Mouse (Mus musculus): ENCODE data around the gene Rdm1.

The Rdm1 gene

DNA sequence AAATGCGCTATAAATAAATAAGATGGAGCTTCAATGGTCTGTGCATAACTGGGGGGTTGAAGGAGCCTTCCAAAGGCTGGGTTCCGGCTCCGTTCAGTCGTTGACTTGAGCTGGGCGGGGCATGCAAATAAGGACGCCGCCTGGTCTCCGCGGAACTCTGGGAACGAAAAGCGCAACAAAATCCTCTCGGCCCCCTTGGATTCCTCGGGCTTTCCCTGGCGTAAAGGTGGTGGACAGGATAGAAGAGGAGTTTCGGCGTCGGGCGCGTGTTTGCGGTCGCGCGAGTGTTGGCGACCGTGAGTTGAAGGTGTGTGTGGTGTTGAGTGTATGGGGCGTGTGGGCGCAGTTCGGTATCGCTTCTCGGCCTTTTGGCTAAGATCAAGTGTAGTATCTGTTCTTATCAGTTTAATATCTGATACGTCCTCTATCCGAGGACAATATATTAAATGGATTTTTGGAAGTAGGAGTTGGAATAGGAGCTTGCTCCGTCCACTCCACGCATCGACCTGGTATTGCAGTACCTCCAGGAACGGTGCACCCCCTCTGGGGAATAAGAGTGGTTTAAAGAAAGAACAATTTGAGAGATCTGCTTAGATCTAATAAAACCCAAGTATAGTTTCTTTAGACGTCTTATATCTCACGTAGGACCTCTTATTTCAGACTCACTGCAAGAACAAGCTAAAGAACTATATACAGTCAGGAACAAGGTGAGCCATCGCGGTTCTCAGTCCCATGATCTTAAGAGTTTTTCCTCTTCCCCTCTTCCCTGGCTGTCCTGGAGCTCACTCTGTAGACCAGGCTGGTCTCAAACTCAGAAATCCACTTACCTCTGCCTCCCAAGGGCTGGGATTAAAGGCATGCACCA is 31.1 kb downstream of the Rdm1 start:
- peak; percentile 97 for DNase-seq

DNA sequence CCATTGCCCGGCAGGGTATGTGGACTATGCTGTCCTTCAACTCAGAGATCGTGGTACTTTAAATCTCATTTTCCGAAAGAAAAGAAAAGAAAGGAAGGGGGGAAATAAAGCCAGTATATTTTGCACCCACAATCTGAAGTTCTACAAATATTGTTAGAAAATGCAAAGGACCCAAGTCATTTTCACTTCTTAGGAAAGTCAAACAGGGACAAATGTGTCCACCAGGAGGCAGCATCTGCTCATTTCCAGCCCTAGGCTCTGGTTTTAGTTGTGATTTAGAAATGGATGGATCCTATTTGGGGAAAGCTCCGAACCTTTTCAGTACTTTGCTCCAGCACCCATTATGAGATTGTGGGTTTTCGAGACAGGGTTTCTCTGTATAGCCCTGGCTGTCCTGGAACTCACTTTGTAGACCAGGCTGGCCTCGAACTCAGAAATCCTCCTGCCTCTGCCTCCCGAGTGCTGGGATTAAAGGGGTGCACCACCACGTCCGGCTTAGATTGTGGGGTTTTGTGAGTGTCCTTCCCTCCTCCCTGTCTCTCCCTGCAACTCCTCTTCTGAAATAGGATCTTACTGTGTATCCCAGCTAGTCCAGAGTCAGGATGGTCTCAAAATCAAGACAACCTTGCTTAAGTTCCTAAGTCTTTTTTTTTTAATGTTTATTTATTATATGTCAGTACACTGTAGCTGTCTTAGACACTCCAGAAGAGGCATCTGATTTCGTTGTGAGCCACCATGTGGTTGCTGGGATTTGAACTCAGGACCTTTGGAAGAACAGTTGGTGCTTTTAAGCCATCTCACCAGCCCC is 32.0 kb downstream of the Rdm1 start:
- DNase-seq, result peak; percentile 92

DNA sequence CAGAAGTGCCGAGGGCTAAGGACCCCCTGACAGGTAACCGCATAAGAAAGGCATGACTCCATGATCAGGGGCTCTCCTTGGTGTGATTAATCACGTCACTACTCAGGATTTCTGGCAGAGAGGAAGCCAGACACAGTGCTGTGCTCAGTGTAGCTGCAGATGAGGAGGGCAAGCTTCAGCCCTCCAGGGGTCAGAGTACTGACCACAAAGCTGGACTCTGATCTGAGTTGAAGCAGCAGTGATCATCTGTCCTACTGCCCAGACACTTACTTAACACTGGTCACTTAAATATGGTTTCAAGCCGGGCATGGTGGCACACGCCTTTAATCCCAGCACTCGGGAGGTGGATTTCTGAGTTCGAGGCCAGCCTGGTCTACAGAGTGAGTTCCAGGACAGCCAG is 34.2 kb downstream of the Rdm1 start:
- DNase-seq, result no peak

DNA sequence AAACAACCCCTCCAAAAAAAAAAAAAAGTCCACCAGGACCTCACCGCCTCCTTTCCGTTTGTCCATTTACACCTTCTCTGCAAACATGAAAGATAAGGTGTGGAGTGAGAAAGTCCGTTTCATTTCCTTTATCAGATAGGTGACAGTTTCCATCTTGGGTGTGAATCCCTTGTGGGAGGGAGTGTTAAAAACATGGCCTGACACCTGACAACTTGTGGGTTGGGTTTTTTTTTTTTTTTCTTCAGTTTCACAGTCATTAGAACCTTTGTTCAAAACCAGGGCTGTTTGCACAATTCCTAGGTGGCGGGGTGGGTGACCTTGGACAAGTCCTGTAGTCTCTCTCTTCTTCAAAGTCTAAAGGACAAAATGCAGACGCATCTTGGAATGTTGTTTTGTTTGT is 34.8 kb downstream of the Rdm1 start:
- no peak for DNase-seq

DNA sequence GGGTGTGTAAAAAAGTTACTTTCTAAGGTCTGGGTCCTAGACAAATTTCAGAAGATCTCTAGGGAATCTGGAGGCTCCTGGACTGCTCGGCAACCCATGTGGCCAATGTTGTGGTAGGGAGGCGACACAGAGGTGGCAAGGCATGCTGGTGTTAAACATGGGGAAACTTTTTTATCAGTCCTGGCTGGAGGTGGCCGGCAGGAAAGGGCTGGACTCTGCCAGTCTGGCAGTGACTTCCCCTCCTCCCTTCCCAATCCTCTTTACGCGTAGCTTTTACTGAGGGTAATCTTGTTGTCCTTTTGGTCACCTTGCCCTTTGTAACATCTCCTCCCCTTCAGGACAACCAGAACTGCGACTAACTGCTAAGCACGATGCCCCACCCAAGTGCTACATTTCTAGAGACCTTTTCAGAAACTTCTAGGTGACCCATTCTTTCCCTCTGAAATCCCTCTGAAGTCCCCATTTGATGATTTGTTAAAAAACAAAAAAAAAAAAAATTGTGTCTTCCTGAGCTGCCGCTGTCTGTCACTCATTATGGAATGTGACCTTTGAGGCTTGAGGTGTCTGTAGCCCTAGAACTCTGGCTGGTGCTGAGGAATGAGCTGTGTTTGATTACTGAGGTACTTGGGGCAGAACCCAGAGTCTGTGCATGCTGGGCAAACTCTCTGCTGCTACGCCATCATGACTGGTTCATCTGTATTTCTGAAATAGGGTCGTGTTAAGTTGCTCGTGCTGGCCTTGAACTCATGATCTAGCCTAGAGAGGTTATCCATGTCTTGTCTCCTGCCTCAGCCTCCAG is 36.4 kb downstream of the Rdm1 start:
- peak; percentile 86 for DNase-seq

DNA sequence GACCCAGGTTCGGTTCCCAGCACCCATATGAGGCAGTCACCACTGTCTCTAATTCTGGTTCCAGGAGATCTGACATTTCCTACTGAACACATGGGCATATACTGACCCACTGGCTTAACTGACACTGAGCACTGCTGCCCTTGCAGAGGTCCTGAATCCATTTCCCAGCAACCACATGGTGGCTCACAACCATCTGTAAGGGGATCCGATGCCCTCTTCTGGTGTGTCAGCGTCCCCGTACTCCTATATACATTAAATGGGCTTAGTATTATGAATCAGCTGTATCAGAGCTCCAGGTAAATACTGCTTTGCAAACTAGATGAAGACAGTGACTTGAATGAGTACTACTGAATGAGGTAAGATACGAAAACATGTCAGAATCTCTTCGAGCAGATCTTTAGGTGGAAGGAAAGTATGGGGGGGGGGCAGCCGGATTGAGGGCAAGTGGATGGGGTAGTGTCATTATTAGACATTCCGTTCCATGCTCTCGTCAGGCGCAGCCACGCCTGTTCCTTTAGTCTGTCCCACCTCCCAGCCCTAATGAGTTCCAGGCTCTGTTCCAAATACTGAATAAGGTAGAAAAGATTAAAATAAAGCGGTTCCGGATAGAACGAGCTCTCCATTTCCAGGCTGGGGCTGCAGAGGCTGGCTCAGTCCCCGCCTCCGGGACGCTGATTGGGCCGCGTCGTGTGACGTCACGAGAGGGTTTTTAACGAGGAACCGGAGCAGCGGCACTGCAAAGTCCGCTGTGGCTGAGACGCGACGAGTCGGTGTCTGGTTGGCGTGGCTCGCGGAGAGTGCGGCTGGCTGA is 38.0 kb downstream of the Rdm1 start, which contains the start of gene Arl4d:
Arl4d (plus strand) TSS at position 717 of the 811 bp plus-strand sequence.
- peak; percentile 100 for DNase-seq

DNA sequence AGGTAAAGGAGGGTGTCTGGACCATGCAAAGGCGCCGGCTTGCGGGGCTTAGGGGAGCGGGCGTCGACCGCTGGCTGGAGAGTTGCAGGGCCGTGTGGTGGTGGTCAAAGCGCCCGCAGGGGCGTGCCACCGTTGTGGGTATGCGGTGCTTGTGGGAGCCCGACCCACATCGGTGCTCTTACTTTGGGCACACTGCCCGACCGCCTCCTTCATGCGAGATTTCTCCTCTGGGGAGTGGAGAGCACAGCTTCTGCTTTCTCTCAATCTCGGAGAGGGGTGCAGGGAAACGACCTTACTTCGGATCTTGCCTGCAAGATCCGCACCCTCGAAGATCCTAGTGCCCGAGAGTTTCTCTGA is 38.6 kb downstream of the Rdm1 start:
- no peak for DNase-seq

DNA sequence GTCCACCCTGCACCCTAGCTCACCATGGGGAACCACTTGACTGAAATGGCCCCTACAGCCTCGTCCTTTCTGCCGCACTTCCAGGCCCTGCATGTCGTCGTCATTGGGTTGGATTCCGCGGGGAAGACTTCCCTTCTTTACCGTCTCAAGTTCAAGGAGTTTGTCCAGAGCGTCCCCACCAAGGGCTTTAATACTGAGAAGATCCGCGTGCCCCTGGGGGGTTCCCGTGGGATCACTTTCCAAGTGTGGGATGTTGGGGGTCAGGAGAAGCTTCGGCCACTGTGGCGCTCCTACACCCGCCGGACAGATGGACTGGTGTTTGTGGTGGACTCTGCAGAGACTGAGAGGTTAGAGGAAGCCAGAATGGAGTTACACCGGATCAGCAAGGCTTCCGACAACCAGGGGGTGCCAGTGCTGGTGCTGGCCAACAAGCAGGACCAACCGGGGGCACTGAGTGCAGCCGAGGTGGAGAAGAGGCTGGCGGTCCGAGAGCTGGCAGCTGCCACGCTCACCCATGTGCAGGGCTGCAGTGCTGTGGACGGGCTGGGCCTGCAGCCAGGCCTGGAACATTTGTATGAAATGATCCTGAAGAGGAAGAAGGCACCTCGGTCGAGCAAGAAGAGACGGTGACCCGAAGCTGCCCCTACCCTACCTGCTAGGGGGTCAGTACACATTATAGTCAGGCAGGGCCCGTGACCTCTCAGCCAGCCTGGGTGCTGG is 39.8 kb downstream of the Rdm1 start:
- DNase-seq, result peak; percentile 97

DNA sequence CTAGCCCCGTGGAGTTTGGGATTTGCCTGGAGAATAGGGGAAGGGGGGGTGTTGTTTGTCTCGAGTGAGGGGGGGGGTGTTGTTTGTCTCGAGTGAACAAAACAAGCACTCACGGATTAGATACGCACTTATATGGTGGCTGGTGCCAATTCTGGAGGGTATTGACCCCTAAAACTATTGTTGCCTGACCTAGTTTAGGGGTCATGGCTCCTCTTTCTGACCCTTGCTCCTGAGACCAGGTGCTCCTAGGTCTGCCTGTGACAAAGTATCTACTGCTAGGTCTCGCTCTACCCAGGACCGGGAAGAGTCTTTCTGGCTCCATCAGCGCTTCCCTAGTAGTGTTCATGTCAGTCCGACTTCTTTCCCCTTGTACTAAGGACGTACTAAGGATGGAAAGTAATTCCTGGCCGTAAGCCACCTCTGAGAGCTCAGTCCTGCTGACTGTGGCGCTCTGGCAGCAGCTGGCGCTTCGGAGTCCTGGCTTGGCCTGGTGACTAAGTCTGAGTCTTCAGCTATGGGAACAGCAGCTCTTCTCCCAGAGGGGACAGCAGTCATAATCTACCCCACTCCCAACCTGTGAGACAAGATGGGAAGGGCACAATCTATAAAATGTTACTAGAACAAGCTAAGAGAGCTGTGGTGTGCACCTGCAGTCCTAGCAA is 41.0 kb downstream of the Rdm1 start:
- DNase-seq, result peak; percentile 98

DNA sequence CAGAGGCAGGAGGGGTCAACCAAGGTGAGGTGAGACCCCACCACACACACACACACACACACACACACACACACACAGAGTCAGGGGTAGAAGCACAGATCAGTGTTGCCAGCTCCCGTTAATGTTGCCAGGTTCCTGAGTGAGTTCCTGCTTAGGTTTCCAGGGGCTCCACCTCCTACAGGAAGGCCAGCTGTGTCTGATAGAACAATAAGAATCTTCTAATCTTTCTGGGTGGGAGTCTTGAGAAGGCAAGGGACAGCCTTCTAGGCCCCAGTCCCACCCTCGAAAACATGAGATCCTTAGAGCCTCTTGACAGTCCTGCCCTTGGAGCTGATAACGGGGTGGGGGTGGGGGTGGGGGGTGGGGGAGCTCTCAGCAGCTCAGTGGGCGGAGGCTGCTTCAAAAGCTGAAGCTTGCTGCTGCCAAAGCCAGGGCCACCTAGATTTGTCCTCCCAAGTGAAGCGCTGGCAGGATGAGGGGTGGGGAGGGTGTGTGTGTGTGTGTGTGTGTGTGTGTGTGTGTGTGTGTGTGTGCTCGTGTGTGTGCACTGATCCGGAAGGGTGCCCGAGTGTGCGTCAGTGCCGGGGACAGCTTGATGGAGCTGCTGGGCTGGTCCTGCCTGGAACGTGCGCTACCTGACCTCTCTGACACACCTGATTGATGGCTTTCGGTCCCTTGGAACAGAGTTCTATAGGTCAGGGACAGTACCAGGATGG is 41.7 kb downstream of the Rdm1 start:
- peak; percentile 98 for DNase-seq

DNA sequence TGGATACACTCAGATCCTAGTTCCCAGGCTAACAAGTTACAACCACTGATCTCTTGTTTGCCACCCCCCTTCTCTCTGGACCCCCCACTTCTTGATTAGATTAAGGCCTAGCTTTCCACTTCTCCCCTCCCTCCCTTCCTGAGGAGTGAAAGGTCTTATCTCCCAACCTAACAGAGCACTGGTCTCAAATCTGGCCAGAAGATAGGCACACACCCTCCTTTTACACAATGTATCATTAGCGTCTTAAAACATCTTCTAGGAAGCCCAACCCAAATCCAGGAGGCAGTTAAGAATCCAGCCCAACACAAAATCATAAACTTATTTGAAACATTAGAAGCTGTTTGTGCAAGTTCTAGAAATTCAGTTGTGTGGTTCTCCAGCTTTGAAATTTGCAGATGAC is 43.3 kb downstream of the Rdm1 start:
- DNase-seq, result peak; percentile 79

DNA sequence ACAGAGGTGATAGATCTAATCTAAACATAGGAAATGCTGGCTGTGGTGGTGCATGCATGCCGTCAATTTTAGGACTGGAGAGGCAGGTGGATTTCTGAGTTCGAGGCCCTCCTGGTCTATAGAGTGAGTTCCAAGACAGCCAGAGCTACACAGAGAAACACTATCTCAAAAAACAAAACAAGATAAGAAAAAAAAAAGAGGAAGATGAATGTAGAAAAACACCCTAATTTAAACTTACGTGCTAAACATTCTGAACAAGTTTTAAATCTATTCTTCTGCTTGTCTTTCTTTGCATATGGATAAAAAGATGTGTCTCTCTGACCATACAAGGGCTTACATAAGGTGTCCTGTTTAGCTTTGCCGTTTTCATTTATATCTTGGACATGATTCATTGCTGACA is 44.3 kb downstream of the Rdm1 start:
- no peak for DNase-seq

DNA sequence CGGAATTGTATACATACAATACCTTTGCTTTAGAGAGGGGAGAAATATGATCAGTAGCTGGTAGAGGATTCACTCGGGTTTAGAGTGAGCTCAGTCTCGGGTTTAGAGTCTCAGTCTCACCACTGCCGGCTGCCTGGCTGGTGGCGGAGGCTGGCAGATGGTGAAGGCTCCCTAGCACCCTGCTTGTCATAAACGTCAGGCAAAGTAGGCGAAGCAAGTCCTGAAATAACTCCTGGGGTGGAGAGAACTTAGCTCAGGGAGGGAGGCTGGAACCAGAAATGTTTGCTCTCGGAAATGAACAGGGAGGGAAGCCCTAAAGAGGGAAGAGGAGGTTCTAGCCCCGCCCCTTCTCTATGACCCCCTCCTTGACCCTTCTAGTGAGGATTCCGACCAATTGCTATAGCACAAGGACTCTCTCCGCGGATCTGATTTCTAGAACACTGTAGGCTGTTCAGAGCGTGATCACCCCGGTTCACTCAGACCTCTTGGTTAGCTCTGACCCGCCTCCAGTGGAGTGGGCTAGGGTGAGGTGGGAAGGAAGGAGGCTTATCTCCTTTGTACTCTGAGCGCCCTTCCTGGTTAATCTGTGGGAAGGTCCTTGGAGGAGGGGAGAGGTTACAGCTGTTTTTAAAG is 46.1 kb downstream of the Rdm1 start:
- peak; percentile 98 for DNase-seq

DNA sequence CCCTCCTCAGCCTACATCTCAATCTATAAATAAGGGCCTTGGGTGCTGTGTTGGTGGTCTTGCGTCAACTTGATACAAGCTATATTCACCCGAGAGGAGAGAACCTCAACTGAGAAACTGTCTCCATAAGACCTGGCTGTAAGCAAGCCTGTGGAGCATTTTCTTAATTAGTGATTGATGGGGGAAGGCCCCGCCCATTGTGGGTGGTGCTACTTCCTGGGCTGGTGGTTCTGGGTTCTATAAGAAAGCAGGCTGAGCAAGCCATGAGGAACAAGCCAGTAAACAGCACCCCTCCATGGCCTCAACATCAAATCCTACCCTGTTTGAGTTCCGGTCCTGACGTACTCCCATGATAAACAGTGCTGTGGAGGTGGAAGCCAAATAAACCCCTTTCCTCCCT is 47.1 kb downstream of the Rdm1 start:
- DNase-seq, result peak; percentile 89

DNA sequence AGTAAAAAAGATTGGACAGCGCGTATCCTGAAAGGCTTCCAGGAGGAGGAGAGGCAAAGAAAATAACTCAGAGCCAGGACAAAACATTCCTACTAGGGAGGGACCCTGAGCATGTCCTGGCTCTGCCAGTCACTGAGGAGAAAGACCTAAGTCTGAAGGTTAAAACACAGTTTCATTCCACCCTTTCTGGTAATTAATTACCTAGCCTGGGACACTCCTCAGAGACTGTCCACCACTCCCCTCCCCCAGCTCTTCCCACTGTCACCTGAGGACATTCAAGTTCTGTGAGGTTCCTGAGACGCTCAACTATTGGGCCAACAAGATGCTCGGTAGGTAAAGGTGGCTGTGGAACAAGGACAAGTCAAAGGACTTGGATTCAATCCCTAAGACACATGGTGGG is 48.4 kb downstream of the Rdm1 start:
- no peak for DNase-seq

DNA sequence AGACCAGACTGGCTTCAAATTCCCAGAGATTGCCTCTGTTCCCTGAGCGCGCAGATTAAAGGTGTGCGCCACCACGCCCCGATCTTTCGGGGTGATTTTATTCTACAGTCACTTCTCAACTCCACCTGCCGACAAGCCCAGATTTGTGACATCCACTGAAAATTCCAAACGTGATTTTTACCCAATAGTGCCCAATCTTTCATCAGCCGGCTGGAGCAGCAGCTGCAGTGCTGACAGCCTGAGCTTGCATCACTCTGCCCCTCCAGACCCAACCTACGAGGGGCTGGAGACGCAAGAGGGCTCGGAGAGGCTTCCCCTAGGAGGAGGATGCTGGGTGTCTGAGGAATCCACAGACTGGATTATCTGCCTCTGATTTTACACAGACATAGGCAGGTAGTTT is 50.7 kb downstream of the Rdm1 start:
- peak; percentile 66 for DNase-seq

DNA sequence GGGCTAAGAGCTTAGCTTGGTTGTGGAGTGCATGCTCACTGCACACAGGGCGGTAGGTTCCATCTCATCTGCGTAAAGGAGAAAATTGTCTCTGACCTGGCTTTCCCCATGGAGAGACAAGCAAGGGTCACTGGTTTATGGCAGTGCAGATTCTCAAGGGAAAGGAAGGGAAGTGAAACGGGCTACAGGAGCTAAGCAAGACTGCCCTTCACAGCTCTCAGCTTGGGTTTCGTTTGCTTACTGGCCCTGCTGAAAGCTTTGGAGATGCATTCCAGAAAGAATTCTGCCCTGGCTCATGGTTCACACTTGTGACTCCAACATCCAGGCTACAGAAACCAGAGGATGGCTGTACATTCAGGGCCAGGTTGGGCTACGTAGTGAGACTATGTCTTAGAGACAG is 51.8 kb downstream of the Rdm1 start:
- DNase-seq, result peak; percentile 80

DNA sequence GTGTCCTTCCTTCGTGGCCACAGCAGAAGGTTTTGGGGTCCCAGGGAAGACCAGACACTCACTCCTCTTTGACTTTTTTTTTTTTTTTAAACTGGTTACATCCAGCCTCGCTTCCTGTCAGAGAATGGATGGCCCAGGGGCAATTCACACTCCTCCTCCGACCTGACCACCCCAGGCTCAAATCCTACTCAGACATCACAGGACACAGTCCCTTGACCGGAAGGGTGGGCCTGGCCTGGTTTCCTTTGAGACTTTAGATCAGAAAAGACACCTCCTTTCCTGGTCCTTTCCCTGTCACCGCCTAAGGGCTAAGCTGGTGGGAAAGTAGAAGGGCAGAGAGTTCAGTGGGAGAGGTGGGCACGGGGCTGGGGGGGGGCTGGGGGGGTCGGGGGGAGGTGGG is 52.9 kb downstream of the Rdm1 start:
- DNase-seq, result peak; percentile 98

DNA sequence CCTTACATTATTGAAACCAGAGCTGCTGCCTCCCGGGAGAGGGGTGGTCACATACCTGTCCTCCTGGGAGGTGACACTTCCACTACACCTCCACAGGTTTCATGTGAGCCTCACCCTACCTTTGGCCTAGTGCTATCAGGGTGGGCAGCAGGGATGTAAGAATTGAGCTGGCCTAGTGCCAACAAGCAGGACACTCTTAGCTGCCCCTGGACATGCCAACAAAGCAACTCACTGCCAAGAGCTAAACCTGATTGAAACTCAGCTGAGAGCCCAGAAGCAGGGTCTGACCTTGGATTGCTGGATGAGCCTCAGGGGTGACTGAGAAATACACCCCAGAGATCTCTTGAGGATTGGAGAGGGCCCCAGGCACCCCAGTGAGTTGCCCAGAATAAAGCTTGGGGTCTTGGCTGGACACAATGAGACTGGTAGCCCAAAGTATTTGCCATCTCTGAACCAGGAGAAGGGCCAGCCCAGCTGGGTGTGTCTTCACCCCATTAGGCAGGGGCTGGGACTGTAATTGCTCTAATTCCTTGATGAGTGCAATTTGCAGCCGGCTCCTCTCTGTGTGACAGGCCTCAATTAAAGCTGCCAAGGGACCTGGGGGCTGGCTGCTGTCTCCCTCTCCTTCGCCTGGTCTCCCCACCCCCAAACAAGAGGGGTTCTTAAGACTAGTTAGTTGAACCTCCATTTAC is 53.8 kb downstream of the Rdm1 start:
- DNase-seq, result peak; percentile 89

All from heart, adult 11 months (tissue).